Mouse (Mus musculus): ENCODE measurements around the gene Ikzf2.

- TF ChIP-seq POLR2A (IDR thresholded peaks at IDR 0.05; ENCODE audit: extremely low read depth, insufficient read depth, low read length) (no peak), CTCF (IDR thresholded peaks at IDR 0.05; ENCODE audit: extremely low read depth, insufficient read depth, low read length) (no peak)
These were observed 108.1 kb downstream of the Ikzf2 start for GRCm38 (mm10) chr1:69578917-69579316.
